Mouse (Mus musculus) kidney, adult 2 months (tissue): Measurements from ENCODE around the gene Lclat1.

ENCODE experiments used
- CTCF ChIP-seq: fragments of 200-500 bp; conservative IDR thresholded peaks from 2 replicates; pipeline ENCODE4 v1.5.1; 2011; ENCODE audit warnings: low read depth, mild to moderate bottlenecking, control low read depth, low read length, moderate library complexity, mixed read lengths; ENCODE audit not compliant: insufficient read depth, insufficient read length
- POLR2A ChIP-seq: fragments of 200-500 bp; IDR thresholded peaks from one replicate; pipeline ENCODE4 v1.6.1; 2011; ENCODE audit warnings: low read depth, low read length, control low read depth

DNA sequence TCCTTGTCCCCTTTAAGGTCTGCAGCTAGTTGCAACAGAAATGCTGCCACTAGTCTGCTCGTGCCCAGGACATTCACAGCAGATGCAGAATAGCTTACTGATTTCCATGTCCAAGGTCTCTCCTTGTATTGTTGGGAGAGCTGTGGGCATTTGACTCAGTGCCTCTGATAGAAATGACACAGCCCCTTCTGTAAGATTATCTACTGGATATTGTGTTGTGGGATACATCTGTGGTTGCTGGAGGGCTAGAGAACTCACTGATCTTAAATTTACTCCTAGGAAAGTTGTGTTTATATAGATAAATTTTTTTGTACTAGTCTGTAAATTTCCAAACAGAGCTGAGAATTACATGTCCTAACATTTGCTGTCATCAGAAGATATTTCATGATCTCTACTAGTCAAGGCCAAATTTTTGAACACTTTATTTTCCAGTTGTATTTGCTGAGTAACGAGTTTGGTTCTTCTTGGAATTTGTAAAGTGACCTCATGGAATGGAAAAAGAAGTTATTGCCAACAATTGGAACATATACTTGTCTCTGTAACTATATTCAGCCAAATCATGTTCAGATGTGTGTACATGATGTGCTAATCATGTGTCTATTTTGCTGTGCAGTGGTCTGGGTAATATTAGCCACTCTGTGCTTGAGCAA, 87.4 kb downstream of the Lclat1 start:
- TF ChIP-seq POLR2A, result no peak
- no peak for TF ChIP-seq CTCF
